Mouse (Mus musculus) retina, postnatal 1 day (tissue): ENCODE measurements at regions not wholly inside any gene's neighbourhood (a gene's known extent, or its start where the extent isn't known, plus 50 kb on each side); places are given as distances from the start of the nearest gene placed in this dataset.

Source experiments
- DNase-seq: peaks from one replicate; pipeline ENCODE4 v3.0.0-alpha.2; 2012

DNA sequence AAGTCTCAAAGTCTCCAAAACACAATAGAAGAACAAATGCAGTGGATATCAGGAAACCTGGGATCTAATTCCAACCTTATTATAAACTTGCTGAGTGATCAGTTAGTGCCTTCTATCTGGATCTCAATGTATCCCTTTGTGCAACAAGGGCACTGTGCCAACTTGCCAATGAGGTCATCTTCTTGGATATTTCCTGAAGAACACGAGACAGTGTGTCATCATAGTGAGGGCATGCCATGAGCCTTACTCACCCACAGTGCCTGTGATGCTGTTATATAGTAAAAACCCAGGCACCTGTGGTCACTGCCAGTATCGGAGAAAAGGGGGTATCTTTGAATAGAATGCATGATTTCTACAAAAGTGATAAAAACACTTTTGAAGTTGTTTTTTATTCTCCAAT lies 60.2 kb upstream of the Cd34 start:
- DNase-seq, result peak; percentile 66

DNA sequence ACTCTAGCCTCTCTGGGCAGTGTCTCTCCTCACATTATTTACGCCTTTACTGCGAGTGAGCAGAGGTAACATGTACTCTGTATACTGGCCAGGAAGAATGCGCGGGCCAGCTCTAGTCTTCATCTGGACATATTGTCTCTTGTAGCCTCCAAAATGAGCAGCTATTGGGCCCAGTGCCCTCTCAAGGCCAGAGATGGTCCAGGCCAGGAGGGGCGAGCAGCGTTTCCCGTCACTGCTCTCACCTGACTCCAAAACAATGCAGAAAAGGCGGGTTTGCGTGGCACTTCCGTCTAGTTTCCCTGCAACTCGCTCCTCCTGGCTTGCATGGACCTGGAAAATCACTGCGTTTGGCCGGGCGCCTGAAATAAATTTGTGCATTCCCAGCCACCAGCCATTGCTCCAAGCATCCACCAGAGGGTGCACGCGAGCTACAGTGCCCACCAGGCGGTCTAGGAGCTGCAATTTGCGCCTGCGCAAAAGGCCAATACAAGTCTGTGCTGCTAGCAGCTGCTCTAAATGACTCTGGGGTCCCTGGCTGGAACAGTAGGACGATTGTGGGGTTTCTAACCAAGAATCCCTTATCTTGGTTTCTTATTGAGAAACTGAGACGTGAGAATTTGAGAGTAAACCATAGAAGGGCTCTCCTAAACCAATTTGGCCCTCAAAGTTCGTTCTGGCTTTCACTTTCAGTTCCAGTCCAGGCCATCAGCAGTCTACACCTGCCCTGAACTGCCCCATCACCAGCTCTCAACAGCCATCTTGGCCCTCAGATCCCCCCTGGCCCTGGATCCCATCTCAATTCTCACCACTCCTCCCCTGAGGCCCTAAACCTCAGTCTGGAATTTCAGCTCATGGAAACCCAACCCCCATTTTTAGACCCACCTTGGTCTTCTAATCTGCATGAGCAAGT lies 59.0 kb upstream of the Cd34 start:
- DNase-seq, result peak; percentile 92

DNA sequence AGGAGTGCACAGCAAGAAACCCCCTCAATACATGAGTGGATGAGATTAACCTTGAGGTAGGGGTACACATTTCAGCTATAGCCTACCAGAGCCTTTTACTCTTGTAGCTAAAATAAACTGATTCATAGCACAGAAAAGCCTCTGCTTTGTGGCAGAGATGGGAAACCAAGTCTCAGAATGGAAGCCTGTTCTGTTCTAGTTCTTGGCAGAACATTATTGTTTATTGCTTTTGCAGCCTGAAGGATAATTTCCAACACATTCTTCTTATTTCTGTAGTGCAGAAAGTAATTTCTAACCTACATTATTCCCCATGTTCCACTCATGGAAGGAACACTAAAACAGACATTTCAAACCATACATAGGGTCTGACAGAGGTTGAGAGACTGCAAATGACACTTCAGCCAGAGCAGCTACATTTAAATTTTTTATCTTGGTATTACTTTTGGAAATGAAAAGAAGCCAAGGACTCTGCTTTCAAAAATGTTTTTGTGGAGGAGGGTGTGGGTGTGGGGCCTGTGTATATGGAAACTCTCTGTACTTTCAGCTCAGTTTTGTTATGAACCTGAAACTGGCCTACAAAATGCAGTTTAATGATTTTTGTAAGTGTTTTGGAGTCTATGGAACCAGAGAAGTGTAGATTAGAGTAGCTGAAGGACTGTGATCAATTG lies 56.9 kb upstream of the Cd34 start:
- DNase-seq, result no peak

DNA sequence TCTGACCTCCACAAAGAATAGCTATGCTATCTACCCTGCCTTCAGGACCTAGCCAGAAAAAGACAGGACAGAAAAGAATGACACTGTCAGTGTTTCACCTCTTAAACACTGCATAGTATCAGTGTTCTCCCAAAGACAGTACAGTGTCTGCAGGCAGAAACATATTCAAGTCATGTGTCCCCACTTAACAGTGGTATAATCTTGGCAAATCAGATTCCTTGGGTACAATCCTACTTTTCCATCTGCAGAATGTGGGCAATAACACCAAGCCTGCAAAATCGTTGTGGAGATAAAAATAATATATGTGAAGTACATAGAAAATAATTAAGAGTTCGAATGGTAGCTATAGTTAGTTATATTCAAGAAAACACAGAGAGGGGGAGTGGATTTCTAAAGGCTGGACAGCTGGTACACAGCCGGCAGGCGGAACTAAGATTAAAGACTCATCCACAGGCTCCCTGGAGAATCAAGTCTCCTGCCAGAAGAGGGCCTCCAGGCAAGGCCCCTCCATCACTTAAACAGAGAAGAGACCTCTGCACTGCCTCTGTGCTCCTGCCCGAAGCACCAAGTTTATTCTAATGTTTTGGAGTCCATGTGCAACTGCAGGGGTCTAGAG lies 53.4 kb upstream of the Cd34 start:
- no peak for DNase-seq

DNA sequence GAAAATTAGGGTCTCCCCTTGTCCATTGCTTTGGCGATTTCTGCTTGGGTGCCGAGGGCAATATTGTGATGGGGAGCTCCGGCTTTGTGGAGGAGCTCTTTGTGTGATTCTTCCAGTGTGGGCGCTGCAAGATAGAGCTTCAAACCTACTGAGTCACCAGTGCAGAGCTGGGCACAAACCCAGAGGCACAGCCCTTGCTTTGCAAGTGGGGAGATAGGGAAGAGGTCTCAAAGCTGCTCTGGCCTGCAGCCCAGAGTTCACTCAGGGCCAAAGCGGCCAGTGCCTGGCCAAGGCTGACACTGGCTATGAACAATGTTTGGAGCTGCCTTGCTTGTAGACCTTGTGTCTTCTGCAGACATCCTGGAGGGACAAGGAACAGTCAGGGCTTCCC lies 52.9 kb upstream of the Cd34 start:
- no peak for DNase-seq
